Mouse (Mus musculus) lung, postnatal 10 days (tissue): ENCODE measurements at regions not wholly inside any gene's neighbourhood (a gene's known extent, or its start where the extent isn't known, plus 50 kb on each side); places are given as distances from the start of the nearest gene placed in this dataset.

ENCODE experiments used
- DNase-seq: peaks from one replicate; pipeline ENCODE4 v3.0.0; 2021

GRCm38 (mm10) chr3:58317240-58317639 is 97.3 kb upstream of the Tsc22d2 start:
- DNase-seq, result no peak

GRCm38 (mm10) chr3:58318756-58319155 is 95.8 kb upstream of the Tsc22d2 start:
- DNase-seq, result no peak

- no peak for DNase-seq
These were observed 95.1 kb upstream of the Tsc22d2 start for GRCm38 (mm10) chr3:58319463-58319862.

GRCm38 (mm10) chr3:58320812-58321211 is 93.7 kb upstream of the Tsc22d2 start:
- no peak for DNase-seq

GRCm38 (mm10) chr3:58322322-58322721 is 92.2 kb upstream of the Tsc22d2 start:
- DNase-seq, result no peak

- DNase-seq, result no peak
These were observed 86.8 kb upstream of the Tsc22d2 start for GRCm38 (mm10) chr3:58327721-58328120.

- DNase-seq, result peak; percentile 77
These were observed 84.3 kb upstream of the Tsc22d2 start for GRCm38 (mm10) chr3:58330186-58330585.

GRCm38 (mm10) chr3:58333997-58334396 is 80.5 kb upstream of the Tsc22d2 start:
- DNase-seq, result no peak

- no peak for DNase-seq
These were observed 79.2 kb upstream of the Tsc22d2 start for GRCm38 (mm10) chr3:58335277-58335676.

GRCm38 (mm10) chr3:58336135-58336534 is 78.4 kb upstream of the Tsc22d2 start:
- no peak for DNase-seq

GRCm38 (mm10) chr3:58336590-58336989 is 77.9 kb upstream of the Tsc22d2 start:
- no peak for DNase-seq

- DNase-seq, result no peak
These were observed 75.5 kb upstream of the Tsc22d2 start for GRCm38 (mm10) chr3:58338976-58339375.

- peak; percentile 14 for DNase-seq
These were observed 72.4 kb upstream of the Tsc22d2 start for GRCm38 (mm10) chr3:58342096-58342495.

GRCm38 (mm10) chr3:58362563-58362962 is 52.0 kb upstream of the Tsc22d2 start:
- peak; percentile 34 for DNase-seq

- no peak for DNase-seq
These were observed 50.0 kb upstream of the Tsc22d2 start for GRCm38 (mm10) chr3:58364526-58364925.
